Mouse (Mus musculus) forebrain, embryonic 14.5 days (tissue): ENCODE data around the gene Cd151. TPM values are rescaled to one million over a fixed set of nuclear protein-coding genes. Genes with fewer than 3 reads are reported as not detected.

Source experiments
- ATAC-seq: fragments of 200-750 bp; cut with Nextera tagmentation; 2 replicates; pipeline ENCODE4 v1.8.0; 2017; ENCODE audit warnings: mild to moderate bottlenecking, moderate library complexity
- DNase-seq: peaks from one replicate; pipeline ENCODE4 v3.0.0-alpha.2; 2015; ENCODE audit warnings: low spot score
- H3K27ac ChIP-seq: fragments of 300-500 bp; sonication (generic); 2 replicates; pipeline ENCODE4 v1.5.1; 2014; ENCODE audit warnings: low read depth, mild to moderate bottlenecking, control low read depth, low read length, moderate library complexity
- H3K27me3 ChIP-seq: fragments of 300-500 bp; sonication (generic); replicated peaks from 2 replicates; pipeline ENCODE4 v1.6.1; 2014; ENCODE audit warnings: low read length, control low read depth, mixed read lengths; ENCODE audit not compliant: control insufficient read depth, insufficient read depth
- H3K36me3 ChIP-seq: fragments of 300-500 bp; sonication (generic); 2 replicates; pipeline ENCODE4 v1.6.1; 2014; ENCODE audit warnings: low read length, control low read depth; ENCODE audit not compliant: control insufficient read depth, insufficient read depth
- H3K4me1 ChIP-seq: fragments of 300-500 bp; sonication (generic); 2 replicates; pipeline ENCODE4 v1.6.1; 2014; ENCODE audit warnings: antibody characterized with exemption, low read length, control low read depth; ENCODE audit not compliant: control insufficient read depth, insufficient read depth
- H3K4me2 ChIP-seq: fragments of 300-500 bp; sonication (generic); 2 replicates; pipeline ENCODE4 v1.6.1; 2014; ENCODE audit warnings: mild to moderate bottlenecking, control low read depth, low read length
- H3K4me3 ChIP-seq: fragments of 300-500 bp; sonication (generic); 2 replicates; pipeline ENCODE4 v1.5.1; 2014; ENCODE audit warnings: low read depth, low read length, control low read depth
- H3K9ac ChIP-seq: fragments of 300-500 bp; sonication (generic); 2 replicates; pipeline ENCODE4 v1.6.1; 2014; ENCODE audit warnings: mild to moderate bottlenecking, low read length, control low read depth, moderate library complexity
- H3K9me3 ChIP-seq: fragments of 300-500 bp; sonication (generic); replicated peaks from 2 replicates; pipeline ENCODE4 v1.6.1; 2016; ENCODE audit warnings: low read length, control low read depth, mixed read lengths; ENCODE audit not compliant: control insufficient read depth
- WGBS: fragments of 180-500 bp; shearing (Covaris S2); extraction: QIAGEN DNeasy Blood & Tissue Kit; methylation state at CpG from one replicate; pipeline ENCODE4 v1.1.7; 2014; 5-methylcytosine and 5-hydroxymethylcytosine counted together
- polyA plus RNA-seq: library from polyadenylated mRNA; unstranded; fragments of >200 nt; fragmentation: Nextera tagmentation; extraction: Ambion mirVana; gene quantifications from 2 replicates; pipeline ENCODE4 v1.2.1, GENCODE M21; 2014

Cd151 gene
- polyA plus RNA-seq, 1 experiment from 2014 or later, result 60.4 TPM

DNA sequence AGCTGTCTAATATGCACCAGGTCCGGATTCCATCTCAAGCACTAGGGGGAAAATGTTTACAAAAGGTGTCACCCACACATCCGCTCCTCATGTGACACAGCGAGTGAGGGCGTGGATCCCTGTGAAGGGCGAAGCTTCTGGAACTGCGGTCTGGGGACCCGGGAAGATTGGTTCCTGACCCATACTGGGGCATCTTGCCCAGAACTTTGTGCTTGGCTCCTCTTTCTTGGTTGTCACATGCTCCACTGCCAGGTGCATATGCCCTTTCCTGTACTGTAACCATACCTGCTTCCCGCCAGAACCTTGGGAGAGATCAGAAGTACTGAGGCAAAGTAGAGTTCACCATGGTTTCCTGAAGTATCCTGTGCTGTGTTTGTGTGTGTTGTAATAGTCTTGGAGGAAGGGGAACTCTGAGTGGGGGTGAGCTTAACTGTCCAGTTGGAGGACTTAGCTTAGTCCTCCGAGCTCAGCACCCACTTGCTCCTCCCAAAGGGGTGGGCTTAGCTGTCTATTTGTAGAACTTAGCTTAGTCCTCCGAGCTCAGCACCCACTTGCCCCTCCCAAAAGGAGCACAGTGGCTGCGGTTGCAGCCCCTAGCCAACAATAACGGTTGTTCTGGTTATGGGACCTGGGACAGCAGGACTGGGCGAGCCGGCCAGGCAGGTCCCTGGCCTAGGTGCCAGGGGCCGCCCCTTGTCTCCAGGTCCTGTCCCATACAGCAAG, 6.6 kb upstream of the Cd151 start, which contains the start of gene Cracr2b:
Gene Cracr2b, plus strand, starts transcription at position 704 of the 723 bp plus-strand sequence.
- Histone ChIP-seq H3K27ac (no peak within 1 kb of the TSS), H3K27me3 (peaks cover 54% of the 10 kb centered on the region), H3K4me3 (peak within 1 kb of the TSS; percentile 27), H3K36me3 (peaks cover 15% of the 10 kb centered on the region; the same call in 1 of the 2 replicates), H3K4me1 (peaks cover 12% of the 10 kb centered on the region; the same call in 1 of the 2 replicates), H3K4me2 (peak within 1 kb of the TSS; percentile 50), H3K9me3 (no peaks in the 10 kb centered on the region), H3K9ac (peak within 1 kb of the TSS; percentile 48; the same call in 1 of the 2 replicates)
- 74% methylated on average over 15 of the region's 15 CpGs for WGBS
- ATAC-seq (no peak), DNase-seq (no peak)

- WGBS, result 3% methylated on average over 59 of the region's 59 CpGs
- Histone ChIP-seq H3K27ac (no peak overlapping the region), H3K36me3 (peaks cover 15% of the 10 kb centered on the region; the same call in 1 of the 2 replicates), H3K4me1 (peaks cover 4% of the 10 kb centered on the region; the same call in 1 of the 2 replicates), H3K9me3 (no peaks in the 10 kb centered on the region), H3K4me2 (peak overlapping the region; percentile 50), H3K4me3 (peak overlapping the region; percentile 27), H3K27me3 (peaks cover 63% of the 10 kb centered on the region), H3K9ac (peak overlapping the region; percentile 48; the same call in 1 of the 2 replicates)
- ATAC-seq, result no peak
- DNase-seq, result no peak
Observed at GRCm38 (mm10) chr7:141461521-141462332, 5.5 kb upstream of the Cd151 start.

DNA sequence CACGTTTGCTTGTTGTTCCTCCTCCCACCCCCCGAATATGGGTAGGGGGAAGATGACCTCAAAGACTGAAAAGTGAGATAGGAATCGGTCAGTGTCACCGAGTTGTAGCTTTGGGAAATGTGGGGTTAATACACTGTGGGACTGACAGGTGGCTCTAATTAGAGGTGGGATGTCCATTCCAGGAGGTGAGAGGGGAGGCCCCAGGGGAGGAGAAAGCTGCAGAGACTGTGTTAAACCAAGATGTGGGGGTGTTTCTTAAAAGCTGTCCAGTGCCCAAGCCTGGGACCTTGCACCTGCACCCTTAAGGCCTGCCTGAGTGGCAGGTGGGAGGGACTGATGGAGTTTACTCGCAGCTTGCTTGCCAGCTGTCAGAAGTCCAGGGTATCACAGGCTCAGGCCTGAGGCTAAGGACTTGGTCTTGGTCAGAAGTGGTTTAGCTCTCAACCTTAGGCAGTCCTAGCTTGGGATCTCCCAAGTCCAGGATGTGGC, 4.8 kb upstream of the Cd151 start:
- H3K4me3 ChIP-seq, result no peak overlapping the region
- H3K9me3 ChIP-seq, result no peaks in the 10 kb centered on the region
- peak overlapping the region; percentile 48; the same call in 1 of the 2 replicates for H3K9ac ChIP-seq
- DNase-seq (no peak), ATAC-seq (no peak)
- peaks cover 4% of the 10 kb centered on the region; the same call in 1 of the 2 replicates for H3K4me1 ChIP-seq
- peaks cover 65% of the 10 kb centered on the region for H3K27me3 ChIP-seq
- H3K4me2 ChIP-seq, result peak overlapping the region; percentile 50
- 25% methylated on average over 5 of the region's 5 CpGs for WGBS
- peaks cover 15% of the 10 kb centered on the region; the same call in 1 of the 2 replicates for H3K36me3 ChIP-seq
- H3K27ac ChIP-seq, result no peak overlapping the region

DNA sequence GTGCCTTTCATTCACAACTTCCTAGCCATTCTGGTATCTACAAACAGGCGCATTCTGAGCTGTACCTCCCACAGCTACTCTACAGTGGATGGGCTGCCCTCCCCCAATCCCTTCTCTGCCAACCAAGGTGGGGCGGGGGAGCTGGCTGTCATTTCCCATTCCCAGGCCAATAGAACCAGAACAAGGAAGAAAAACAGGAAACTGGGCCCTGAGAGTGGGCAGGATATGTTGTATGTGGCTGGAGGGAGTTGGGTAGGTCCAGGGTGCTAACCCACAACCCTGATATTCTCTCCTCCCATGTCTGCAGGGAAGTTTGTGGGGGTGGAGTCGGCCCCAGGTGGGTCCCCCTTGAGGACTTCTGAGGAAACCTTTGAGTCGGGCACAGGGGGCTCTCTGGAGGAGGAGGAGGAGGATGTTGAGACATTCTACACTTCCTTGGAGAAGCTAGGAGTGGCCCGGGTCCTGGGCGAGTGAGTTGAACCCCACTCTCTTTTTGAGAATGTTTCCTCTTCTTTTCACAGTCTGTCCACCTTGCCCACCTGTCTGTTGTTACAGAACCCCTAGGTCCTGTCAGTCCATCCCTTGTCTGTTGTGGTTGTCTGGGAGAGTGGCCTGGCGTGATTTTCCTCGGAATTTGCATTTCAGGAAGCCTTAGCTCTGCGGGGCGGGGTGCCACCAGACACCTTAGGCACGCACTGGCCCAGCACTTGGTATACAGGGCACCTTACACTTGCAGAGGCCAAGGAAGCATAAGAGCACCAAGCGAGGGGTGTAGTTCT, 3.2 kb upstream of the Cd151 start:
- Histone ChIP-seq H3K4me3 (no peak overlapping the region), H3K4me2 (0 out of 2 replicates have a peak overlapping the region, but pooled peaks have one; percentile 16), H3K4me1 (peaks cover 15% of the 10 kb centered on the region), H3K27ac (no peak overlapping the region), H3K36me3 (peaks cover 5% of the 10 kb centered on the region; the same call in 1 of the 2 replicates), H3K9me3 (no peaks in the 10 kb centered on the region), H3K27me3 (peaks cover 65% of the 10 kb centered on the region), H3K9ac (no peak overlapping the region)
- 16% methylated on average over 12 of the region's 12 CpGs for WGBS
- no peak for ATAC-seq
- DNase-seq, result no peak

DNA sequence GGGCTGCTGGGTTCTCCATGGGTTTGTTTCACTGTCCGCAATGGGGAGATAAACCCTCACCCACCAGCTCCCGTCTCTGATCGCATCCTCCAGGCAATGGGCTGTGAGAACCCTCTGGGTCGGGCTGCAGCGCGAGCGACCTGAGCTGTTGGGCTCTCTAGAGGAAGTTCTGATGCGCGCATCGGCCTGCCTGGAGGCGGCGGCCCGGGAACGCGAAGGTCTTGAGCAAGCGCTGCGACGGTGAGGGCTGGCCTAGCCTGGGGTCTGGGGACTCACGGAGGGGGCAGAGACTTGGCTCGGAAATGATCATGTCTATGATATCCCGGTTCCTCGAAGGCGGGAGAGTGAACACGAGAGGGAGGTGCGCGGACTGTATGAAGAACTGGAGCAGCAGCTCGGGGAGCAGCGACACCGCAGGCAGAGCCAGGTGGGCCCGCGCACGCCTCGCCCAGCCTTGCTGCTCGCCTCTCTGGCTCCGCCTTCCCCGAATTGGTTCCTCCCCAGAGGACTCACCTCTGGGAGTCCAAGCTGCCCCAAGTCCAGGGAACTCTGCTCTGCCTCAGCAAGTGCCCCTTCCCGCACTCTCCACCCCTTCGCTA, 2.5 kb upstream of the Cd151 start:
- Histone ChIP-seq H3K4me1 (peaks cover 20% of the 10 kb centered on the region), H3K36me3 (peaks cover 5% of the 10 kb centered on the region; the same call in 1 of the 2 replicates), H3K27ac (no peak overlapping the region), H3K4me3 (0 out of 2 replicates have a peak overlapping the region, but pooled peaks have one; percentile 9), H3K27me3 (peaks cover 62% of the 10 kb centered on the region), H3K9me3 (no peaks in the 10 kb centered on the region), H3K4me2 (0 out of 2 replicates have a peak overlapping the region, but pooled peaks have one; percentile 26), H3K9ac (0 out of 2 replicates have a peak overlapping the region, but pooled peaks have one; percentile 17)
- ATAC-seq (no peak), DNase-seq (no peak)
- WGBS, result 4% methylated on average over 33 of the region's 38 CpGs

GRCm38 (mm10) chr7:141465388-141466044, 1.7 kb upstream of the Cd151 start:
- Histone ChIP-seq H3K36me3 (peaks cover 9% of the 10 kb centered on the region), H3K9ac (no peak overlapping the region), H3K27me3 (peaks cover 61% of the 10 kb centered on the region), H3K4me3 (no peak overlapping the region), H3K4me2 (no peak overlapping the region), H3K4me1 (peaks cover 20% of the 10 kb centered on the region), H3K27ac (no peak overlapping the region), H3K9me3 (no peaks in the 10 kb centered on the region)
- DNase-seq (no peak), ATAC-seq (no peak)
- 35% methylated on average over 10 of the region's 10 CpGs for WGBS

DNA sequence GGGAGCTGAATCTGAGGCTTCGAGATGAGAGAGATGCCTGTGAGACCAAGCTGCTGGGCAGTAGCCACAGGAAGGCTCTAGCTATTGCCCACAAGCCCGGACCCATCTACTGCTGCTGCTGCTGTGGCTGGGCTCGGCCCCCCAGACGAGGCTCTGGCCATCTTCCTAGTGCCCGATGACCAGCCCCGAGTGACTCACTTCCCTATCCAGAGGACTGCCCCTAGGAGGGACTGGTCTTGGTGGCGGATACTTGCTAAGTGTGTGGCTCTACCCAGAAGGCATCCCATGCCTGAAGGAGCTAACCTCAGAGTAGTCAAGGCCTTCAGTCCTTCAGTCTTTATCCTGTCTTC, 1.2 kb upstream of the Cd151 start:
- Histone ChIP-seq H3K9me3 (no peaks in the 10 kb centered on the region), H3K4me2 (no peak overlapping the region), H3K4me3 (no peak overlapping the region), H3K9ac (no peak overlapping the region), H3K27me3 (peaks cover 56% of the 10 kb centered on the region), H3K4me1 (peaks cover 20% of the 10 kb centered on the region), H3K27ac (no peak overlapping the region), H3K36me3 (peaks cover 13% of the 10 kb centered on the region)
- DNase-seq (no peak), ATAC-seq (no peak)
- WGBS, result 79% methylated on average over 7 of the region's 7 CpGs
